Mouse (Mus musculus) left cerebral cortex, postnatal 4 days (tissue): ENCODE measurements around the gene Plet1. TPM values are rescaled to one million over a fixed set of nuclear protein-coding genes. Genes with fewer than 3 reads are reported as not detected.

ENCODE experiments used
- DNase-seq: peaks from one replicate; pipeline ENCODE4 v3.0.0-alpha.2; 2022
- intact Hi-C: fragments of 180-260 bp; cut with DNase I; formaldehyde crosslinking; loops from one replicate; pipeline ENCODE4 v1.15.1; 2025
- total RNA-seq, 2 experiments: library from RNA; stranded (reverse); gene quantifications; 2 replicates each; pipeline ENCODE4 v1.2.3; 2021

Gene Plet1
- total RNA-seq, result not detected

- intact Hi-C loops, result no loop called here
- DNase-seq, result no peak
Measured at GRCm38 (mm10) chr9:50494311-50494710, at the start of gene Plet1. Plet1 (plus strand) TSS chr9:50494525.

GRCm38 (mm10) chr9:50449048-50449447, 45.3 kb upstream of the Plet1 start:
- peak; percentile 88 for DNase-seq
- intact Hi-C loops, result loop anchor here (10.0 kb wide), 1 partner anchor 1364 kb away; the partner anchor contains the start of gene Tmprss5

GRCm38 (mm10) chr9:50451456-50452218, 42.7 kb upstream of the Plet1 start:
- intact Hi-C loops, result no loop called here
- DNase-seq, result peak; percentile 84

DNA sequence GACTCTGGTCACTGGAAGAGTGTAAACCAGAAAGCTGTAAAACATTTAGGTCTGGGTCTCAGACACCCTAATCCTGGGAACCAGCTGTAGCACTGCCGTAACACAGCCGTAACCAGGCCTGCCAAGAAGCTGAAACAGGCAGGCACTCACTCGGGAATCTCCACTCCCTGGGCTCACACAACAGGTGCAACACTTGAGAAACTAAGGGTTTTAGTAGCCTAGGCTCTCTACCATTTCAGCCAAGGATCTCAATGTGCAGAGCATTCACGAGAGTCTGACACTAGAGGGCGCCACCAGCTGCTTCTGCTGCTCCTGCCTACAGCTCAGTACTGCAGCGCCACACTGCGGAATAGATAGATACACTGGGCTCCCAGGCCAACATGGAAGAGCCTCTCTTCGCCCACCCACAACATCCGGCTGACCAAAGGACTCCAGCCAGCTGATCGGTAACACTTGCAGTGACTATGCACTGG, 42.0 kb upstream of the Plet1 start:
- peak; percentile 97 for DNase-seq
- intact Hi-C loops, result no loop called here

DNA sequence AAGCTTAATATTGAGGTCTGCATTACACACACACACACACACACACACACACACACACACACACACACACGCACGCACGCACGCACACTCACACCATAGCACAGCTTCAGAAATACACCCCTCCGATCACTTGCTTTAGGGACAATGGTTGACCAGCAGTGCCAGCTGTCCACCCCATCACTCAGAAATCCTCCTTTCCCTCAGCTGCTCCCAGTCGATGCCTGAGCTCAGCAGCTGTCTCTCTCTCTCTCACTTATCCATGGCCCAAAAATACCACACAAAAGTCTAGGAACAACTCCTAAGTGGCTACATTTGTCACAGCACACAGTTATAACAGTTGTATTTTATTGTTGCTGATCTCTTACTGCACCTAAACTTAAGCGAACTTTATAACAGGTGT, 36.7 kb upstream of the Plet1 start:
- DNase-seq, result no peak
- intact Hi-C loops, result no loop called here

DNA sequence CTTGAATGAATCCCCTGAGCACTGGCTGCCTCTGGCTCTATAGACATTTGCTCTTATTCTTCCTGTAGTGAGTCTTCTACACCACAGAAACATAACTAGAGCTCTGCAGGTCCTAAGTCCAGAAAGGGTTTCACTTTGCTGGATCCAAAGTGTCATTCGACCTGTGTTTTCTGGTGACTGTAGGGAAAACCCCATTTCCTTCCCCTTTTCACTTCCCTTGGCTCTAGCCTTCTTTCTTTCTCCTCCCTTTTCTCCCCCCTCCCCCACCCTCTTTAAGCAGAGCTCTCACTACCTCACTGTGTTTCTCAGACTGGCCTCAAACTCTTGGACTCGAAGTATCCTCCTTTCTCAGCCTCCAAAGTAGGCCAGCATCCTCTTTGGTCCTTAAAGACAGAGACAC, 34.8 kb upstream of the Plet1 start:
- intact Hi-C loops, result no loop called here
- no peak for DNase-seq

DNA sequence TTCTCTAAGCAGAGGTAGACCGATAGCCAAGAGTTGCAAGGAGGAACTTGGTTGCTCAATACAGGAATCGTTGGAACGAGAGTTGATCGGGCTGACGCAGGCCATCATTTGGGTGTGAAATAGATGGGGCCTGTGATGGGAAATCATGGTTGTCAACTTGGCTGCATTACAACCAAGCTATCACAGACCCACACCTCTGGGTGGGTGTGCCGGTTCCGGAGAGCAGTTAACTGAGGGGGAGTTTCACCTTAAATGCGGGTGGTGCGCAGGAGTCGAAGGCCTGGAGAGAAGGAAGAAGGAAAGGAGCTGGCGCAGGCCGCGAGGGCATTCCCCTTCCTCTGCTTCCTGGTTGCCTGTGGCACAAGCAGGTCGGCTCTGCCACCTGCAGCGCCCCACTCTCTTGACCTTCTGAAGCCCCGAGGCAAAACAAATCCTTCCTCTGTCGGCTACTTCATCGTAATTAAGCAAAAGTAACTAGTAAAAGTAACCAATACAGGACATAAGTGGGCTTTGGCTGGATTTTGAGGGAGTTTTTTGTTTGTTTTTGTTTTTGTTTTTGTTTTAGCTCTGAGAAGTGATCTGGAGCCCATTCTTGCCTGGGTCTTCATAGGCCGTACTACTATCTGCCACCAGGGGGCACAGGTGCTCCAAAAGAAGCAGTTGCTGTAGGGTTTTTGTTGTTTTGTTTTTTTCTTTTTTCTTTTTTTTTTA, 31.7 kb upstream of the Plet1 start:
- DNase-seq, result peak; percentile 78
- intact Hi-C loops, result loop anchor here (5.0 kb wide), 1 partner anchor 65 kb away; the partner anchor contains the start of gene Pts

GRCm38 (mm10) chr9:50463205-50463508, 31.2 kb upstream of the Plet1 start:
- intact Hi-C loops, result loop anchor here (5.0 kb wide), 1 partner anchor 64 kb away; the partner anchor contains the start of gene Pts
- no peak for DNase-seq

DNA sequence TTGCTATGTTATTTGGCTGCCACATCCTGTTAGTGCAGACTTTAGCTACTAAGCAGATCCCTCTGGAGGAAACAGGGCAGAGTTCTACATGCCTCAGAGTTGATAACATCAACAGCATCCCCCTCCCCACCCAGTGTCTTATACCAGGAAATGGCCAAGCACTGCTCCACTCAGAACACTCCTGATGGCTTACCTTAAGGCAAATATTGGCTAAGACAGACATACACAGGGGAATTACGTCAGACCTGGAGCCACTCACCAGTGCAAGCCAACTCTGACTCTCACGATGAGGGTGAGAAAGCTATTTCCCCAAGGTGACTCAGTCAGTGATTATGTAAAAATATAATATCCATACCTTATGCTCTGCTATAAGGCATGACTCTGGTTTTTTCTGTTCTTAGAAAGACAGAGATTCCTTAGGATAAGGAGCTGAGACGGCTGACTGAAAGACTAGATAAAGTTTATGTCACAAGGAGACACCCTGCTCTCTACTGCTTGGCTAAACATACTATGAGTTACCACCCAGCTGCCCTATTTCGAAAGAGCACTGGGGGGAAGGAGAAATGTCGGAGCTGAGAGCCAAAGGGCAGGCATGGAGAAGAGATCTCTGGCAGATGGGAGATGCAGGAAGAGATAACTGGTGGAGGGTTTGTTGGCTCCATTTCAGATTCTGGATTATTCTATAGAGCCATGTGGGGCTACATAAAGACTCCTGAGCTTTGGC, 23.8 kb upstream of the Plet1 start:
- intact Hi-C loops, result no loop called here
- no peak for DNase-seq

- intact Hi-C loops, result no loop called here
- DNase-seq, result no peak
Measured at GRCm38 (mm10) chr9:50471181-50471901, 23.0 kb upstream of the Plet1 start.

DNA sequence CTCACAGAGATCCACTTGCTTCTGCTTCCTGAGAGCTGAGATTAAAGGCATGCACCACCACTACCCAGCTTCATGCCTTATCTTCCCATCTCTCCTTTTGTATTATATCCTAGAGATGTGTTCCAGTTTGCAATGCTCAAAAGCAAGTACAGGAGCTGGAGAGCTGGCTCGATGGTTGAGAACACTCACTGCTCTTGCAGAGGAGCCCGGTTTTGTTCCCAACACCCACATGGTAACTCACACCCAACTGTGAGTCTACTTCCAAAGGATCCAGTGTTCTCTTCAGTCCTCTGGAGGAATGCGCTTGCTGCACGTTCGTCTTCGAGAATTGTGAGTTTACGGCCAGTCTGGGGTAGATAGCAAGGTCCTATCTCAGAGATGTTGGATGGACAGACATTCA, 19.0 kb upstream of the Plet1 start:
- DNase-seq, result no peak
- intact Hi-C loops, result no loop called here

DNA sequence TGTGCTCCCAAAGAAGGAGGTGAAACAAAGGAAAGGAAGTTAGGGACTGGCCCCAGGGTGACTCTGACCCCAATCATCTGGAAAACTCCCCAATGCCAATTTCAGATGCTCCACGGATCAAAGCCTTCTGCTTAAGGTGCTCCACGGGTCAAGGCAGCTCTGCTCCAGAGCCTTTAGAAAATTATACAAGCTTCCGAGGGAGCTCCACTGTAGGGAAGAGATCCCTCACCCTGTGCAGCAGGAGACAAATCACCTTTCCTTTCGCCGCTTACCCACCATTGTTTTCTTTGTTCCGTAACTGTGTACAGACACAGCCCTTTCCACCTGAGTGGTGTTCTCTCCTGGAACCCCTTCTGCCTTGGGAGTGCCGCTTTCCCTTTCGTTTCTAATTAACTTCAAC, 18.6 kb upstream of the Plet1 start:
- intact Hi-C loops, result no loop called here

GRCm38 (mm10) chr9:50476651-50477050, 17.7 kb upstream of the Plet1 start:
- intact Hi-C loops, result no loop called here
- DNase-seq, result no peak

More for the DNA sequence above, 18.6 kb upstream of the Plet1 start:
- DNase-seq, result no peak

DNA sequence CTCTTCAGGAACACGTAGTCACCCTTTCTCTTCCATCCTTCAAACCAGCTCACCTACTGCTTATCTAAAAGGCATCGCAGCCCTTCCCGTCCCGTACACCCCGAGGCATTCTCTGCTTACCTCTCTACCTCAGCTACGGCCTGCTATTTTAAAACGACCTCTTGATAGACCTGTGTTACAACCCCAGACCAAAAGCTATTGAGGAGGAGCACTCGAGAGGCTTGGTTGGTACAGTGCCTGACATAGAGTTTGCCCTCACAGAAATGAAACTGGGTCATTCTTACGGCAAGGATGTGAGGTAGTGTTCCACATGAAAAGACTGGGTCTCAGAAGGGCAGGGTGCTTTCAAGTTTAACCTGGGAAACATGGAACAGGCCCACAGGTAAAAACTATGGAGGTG, 17.1 kb upstream of the Plet1 start:
- no peak for DNase-seq
- intact Hi-C loops, result no loop called here

DNA sequence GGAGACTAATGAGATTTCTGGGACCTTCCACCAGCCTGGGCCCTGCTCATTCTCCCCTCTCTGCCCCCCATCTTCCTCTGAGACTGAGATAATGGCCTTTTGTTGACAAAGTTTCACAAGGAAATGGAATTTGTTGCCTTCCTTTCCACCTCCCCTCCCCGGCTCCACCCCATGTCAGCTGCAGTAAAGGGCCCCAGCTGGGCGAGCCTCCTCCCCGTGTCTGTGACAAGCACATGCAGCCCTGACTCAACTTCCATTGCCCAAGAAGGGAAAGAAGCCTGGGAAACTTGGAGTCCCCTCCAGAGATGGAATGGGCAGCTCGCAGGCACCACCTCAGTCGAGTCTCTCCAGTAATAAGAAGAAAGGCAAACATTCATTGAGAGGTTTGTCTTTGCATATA, 15.5 kb upstream of the Plet1 start:
- no peak for DNase-seq
- intact Hi-C loops, result no loop called here

DNA sequence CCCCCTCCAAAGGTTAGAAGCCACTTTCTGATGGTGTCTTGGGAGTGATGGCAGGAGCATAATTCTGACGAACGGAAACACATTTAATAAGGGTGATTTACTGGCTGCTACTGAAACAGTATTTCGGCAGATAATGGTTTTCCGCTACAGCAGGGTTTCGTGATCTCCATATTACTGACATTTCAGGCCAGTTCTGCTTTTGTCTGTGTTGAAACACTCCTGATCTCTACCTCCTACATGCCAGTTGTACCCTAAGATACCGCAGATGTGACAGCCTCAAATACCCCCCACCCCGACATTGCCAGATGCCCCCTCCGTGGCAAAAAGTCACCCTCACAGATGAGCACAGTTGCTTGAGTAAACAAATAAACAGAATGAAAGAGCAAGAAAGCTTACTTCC, 14.8 kb upstream of the Plet1 start:
- no peak for DNase-seq
- intact Hi-C loops, result no loop called here

DNA sequence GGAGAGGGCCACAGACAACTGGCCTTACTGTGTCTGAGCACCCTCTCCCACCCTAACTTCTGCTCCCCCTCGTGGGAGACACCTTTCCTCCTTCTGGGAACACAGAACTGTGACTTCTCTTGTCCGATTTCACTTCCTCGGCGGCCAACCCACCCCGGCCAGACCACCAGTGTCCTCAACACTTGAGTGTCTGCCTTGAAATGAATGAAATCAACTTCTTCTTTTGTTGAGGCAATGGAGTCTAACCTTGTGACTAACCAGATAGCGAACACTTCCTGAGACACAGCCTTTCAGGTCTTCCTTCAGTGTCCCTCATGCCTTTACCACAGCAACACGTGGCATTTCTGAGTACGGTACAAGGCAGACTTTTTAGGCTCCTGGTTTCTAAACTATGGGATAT, 11.6 kb upstream of the Plet1 start:
- intact Hi-C loops, result no loop called here
- DNase-seq, result no peak

GRCm38 (mm10) chr9:50485521-50485920, 8.8 kb upstream of the Plet1 start:
- DNase-seq, result peak; percentile 5
- intact Hi-C loops, result no loop called here

- no peak for DNase-seq
- intact Hi-C loops, result no loop called here
Measured at GRCm38 (mm10) chr9:50490836-50491235, 3.5 kb upstream of the Plet1 start.

DNA sequence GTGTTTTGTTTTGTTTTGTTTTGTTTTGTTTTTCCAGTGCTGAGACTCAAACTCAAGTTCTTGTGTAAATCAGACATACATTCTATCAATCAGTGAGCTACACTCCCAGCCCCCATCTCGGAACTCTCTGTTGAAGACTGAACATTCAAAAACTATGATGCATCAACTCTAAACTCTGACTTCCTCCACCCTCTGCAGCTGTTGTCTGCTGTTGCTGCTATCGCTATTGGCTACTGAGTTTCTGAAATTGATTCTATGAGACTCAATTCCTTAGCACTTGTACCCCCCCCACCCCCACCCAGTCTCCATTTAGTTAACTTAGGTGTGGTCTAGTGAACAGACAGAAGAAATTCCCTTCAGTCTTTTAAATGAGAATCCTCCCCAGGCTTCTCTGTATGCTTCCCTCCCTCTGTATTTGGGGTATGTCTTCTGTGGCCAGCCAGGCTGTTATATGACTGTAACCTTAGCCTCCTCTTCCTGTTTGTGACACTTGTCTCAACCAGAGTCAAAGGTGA, 2.7 kb upstream of the Plet1 start:
- DNase-seq, result no peak
- intact Hi-C loops, result no loop called here

GRCm38 (mm10) chr9:50493777-50494176, 548 bp upstream of the Plet1 start:
- no peak for DNase-seq
- intact Hi-C loops, result no loop called here
